Mouse (Mus musculus) spleen, postnatal 4 days (tissue): ENCODE measurements around the gene Zbp1.

Experiments
- DNase-seq, 2 experiments: peaks; one replicate each; pipeline ENCODE4 v3.0.0; 2022; ENCODE audit warnings: low spot score in 2 of 2

Zbp1 gene

DNA sequence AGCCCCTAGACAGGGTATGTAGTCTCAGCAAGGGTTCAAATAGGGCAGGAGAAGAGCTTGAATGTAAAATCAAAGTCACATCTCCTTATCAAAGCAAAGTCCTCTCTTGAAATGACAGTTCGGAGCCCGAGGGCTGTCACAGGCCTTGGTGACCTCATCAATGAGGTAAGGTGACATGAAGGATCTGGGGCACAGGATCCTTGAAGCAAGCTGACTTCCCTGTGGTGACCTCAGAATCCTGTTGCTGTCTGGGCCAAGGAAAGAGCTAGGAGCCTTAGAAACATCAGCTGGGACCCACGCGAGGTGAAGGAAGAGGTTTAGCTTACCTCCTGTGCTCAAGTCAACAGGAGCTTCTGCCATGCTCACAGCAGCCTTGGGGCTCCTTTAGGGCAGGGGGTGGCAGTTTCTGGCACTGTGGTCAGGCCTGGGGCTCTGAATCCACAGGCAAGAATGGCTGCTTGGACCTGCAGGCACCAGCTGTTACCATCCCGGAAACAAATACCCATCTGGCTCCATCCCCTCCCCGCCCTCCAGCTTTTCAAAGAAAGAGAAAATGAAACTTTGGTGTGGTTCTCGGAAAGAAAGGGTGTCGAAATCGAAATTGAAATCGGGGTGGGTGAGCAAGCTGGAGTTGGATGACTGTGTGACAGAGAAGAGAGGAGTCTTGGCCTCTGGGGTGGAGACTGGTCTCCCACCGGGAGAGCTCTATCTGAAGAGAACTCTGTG is at the start of gene Zbp1:
Zbp1 (minus strand) TSS at position 508 of the 726 bp plus-strand sequence.
- peak in 1 of 2 experiments; percentile 58 for DNase-seq

DNA sequence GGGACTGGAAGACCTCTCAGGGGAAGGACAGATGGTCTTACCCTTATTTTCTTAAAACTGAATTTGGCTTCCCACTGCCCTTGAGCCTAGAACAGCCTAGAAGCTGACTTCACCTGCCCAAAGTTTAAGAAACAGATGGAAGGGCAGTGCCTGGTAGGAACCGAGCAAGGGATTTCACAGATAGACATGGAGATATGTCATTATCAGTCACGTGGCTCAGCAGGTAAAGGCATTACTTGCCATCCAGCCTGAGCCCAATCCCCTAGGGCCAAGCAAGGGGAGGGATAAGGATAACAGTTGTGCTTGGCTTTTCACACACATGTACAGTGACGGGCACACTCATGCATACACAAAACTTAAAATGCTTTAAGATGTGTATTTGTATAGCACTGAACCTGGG is 48.8 kb upstream of the Zbp1 start:
- no peak for DNase-seq

DNA sequence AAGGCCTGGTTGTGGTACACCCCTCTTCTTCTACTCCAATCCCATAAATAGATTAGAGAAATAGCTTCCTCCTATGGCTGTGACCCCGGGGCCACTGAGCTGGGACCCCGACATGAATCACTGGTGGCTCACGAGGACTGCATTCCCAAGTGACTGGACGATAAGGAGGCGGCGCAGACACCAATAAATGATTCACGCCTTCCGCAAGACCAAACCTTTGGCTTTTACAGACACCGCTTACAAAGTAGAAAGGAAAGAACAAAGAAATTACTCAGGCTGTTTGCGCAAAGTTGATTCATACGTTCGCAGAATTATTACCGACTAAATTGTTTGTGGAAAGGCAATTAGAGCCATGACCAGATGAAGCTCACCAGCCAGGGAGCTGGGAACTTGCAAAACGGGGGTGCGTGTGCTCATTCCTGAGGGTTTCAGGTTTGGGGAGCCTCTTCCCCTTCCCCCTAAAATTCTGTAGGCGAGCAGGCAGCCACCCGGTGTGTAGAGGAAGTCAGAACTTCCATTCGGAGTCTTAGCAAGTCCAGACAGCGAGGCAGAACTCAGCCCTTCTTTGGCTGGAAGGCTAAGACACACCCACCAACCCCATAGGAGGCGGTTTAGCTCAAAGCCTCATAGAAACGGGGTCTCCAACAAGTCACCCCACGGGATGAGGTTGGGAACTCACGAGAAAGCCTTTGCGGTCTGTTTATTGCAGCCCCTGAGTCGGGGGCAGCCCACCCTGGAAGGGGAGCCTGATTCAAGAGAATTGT is 47.8 kb upstream of the Zbp1 start:
- DNase-seq = no peak

DNA sequence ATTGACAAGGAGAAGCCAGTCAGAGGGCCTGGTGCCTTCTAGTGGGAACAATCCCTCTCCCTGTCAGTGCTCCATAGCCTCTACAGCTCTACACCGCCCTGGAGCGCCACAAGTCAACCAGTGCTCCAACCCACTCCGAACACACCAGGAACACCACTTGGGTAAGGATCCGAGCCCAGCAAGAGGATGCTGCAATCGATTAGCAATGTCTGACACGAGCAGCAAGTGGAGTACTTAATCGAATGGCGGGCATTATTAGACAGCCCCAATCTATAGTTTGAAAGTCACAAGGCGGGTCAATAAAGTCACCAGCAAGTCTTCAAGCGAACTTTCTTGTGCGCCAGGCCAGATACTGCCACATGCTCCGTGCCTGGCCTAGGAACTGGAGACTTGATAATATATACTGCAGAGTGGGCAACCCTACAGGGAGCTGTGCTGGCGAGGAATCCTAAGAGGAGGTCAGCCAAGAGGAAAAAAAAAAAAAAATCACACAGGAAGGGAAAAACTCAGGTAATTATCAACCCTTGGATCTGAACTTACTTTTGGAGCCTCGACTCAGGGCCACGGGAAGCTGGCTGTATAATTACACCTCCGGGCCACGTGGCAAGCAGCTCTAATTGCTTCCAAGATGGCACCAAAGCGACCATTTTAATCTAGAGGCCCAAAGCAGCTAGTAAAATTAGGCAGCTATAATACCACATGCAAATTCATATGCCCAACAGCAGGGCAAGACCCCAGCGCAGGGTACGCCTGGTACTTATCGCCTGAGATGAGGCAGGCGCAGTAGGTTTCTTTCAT is 46.9 kb upstream of the Zbp1 start:
- no peak for DNase-seq

DNA sequence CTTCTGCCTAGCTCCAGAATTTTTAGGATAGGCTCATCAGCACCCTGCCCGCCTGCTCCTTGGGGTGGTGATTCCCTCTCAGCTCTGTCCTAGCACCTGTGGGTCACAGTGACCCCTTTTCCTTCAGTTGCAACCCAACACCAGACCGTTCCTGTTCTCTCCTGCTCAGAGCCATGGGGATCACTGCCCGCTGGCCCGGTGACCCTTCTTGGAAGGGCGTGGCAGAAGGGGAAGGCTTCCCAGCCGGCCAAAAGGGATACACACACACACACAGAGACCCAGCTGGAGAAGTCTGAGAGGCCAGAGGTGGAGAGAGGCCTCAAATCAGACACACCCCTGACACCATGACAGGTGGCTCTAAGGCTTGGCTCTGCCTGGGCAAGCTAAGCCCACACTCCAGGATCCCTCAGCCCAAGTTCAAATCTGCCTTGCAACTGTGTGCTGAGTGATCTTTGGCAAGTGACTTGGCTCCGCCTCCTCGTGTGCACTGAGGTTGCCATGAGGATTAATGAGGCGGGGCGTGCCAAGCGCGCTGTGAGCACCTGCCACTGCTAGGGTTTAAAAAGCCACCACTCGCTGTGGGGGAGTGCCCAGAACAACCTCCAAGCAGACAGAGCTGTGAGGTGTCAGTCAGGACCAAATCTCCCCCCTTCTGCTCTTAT is 45.9 kb upstream of the Zbp1 start:
- DNase-seq = peak in 1 of 2 experiments; percentile 29

DNA sequence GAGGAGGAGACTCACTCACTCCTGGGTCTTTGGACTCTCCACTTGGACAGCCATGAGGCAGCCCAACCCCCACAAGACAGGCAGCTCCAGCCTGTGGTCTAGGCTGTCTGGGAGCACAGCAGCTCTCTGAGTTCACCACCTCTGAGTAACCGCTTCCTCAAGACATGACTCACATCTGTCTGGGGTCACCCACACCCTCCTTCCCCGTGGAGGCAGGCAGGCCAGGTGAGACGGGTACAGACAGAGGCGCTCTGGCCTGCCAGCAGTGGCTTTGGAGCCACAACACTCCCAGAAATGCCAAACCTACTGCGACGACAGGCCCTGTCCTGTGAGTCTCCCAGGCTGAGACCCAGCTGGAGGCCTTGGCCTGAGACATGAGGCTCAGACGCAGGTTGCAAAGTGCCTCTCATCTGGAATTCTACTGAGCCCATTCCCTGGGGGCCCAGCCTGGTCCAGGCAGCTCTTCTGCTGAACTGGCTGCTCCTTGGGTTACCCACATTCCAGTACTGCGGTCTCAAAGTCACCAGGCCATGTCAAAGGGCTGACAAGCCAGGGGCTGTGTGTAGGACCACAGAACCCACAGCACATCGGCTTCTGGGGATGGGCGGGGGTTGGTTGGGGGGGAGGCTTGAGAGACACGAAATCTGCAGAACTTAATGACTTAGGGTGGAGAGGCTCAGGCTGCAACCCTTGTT is 45.1 kb upstream of the Zbp1 start:
- no peak for DNase-seq

DNA sequence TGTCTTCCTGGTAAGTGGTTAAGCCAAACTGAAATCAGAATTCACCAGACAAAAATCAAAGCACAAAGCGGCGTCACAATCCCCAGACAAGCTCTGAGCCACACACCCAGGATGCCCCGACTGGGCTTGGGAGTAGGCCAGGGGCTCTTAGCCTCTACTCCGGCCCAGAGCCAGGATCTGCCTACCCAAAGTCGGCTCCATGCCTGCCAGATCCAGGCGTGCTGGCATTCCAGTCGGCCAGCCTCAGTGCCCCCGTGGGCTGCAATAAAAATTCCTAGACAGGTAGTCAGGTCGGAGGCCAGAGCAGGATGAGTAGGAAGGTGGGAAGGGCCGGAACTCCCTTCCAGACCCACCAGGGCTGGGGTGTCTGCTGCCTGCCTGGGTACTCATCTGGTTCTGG is 42.8 kb upstream of the Zbp1 start:
- no peak for DNase-seq

DNA sequence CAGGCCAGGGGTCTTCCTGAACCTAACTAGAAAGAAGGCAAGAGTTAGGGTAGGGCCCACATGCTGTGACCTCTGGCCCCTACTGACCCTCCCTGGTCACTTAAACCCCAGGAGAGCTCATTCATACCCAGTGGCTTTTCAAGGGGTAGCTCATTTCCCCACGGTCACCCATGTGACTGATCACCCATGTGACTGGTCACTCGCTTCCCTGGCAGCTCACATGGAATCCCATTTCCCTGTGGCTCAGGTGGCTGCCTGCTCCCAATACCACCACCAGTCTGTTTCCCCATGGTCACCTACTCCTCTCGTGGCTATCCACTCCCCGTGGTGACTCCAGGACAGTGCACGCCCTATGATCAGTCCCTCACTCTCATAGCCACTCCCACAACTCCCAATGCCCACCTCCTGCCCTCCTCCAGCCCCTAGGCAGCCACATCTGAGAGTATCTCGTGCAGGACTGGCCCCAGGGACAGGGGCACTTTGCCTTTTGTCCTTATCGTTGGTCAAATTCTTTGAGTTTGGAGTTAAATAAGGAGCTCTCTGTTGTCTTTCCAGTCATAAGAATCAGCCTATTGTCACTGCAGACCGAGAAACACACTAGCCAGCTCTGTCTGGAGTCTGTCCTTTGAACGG is 39.9 kb upstream of the Zbp1 start:
- DNase-seq = no peak

DNA sequence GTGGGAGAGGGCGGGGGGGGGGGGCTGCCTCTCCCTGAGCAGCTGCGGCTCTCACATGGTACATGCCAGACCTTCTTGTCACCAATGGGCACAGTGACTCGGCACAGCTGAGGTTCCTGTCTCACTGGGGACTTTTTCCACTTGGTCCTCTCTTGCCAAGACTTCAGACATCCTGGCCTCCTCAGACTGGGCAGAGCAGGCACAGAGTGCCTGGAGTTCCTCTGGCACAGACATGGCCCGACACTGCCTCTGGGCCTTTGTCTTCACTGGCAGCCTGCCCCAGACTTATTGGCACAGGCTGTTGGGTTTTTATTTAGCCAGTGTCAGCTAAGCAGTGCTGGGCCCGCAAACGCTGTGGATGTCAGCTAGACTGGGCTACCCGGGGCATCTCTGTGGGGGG is 38.9 kb upstream of the Zbp1 start:
- no peak for DNase-seq

DNA sequence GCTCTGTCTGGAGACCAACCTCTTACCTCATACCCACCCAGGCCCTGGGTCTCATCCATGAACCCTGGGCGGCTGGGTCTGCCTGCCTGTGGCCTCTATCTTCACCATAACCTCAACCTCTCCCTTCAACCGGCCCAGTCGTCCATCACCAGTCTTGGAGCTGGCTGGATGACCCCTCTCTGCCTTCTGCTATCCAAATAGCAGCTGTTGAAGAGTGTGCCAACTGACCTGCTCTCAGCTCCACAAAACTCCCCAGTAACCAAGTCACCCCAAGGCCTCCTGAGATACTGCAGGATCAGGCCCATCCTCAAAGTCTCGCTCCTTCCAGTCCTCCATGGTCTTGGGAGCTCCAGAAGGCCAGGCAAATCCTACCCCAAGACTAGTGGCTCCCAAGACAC is 37.8 kb upstream of the Zbp1 start:
- no peak for DNase-seq

DNA sequence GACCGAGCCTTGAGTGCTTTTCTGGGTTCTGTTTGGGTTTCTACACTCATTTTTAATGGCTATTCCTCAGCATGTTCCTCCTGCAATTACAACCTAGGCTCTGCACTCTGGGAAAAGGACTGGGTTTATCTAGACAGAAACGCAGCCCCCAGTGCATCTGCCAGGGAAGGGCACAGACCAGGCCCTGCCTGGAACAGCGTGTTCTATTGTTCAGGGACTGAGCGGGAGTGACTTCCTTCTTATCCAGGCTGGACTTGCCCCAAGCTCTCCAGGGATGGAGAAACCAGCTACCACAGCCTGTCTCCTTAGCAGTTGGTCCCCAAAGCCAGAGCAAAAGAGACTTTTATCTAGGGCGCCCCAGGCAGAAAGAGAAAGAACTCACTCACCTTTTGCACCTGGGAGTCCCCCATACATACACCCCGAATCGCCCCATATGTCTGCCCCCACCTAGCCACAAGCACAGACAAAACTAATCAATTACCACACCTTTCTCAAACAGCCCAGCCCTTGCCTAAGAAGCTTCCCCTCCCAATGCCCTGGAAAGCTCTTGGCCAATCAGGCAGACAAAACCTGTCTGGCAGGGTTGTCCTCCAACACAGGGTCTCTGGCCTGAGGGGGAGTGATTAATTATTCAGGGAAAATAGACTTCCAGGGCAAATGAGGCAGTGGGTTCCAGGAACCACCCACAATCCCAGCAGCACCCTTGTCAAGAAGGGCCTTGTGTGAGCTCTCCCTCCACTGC is 37.3 kb upstream of the Zbp1 start:
- no peak for DNase-seq

DNA sequence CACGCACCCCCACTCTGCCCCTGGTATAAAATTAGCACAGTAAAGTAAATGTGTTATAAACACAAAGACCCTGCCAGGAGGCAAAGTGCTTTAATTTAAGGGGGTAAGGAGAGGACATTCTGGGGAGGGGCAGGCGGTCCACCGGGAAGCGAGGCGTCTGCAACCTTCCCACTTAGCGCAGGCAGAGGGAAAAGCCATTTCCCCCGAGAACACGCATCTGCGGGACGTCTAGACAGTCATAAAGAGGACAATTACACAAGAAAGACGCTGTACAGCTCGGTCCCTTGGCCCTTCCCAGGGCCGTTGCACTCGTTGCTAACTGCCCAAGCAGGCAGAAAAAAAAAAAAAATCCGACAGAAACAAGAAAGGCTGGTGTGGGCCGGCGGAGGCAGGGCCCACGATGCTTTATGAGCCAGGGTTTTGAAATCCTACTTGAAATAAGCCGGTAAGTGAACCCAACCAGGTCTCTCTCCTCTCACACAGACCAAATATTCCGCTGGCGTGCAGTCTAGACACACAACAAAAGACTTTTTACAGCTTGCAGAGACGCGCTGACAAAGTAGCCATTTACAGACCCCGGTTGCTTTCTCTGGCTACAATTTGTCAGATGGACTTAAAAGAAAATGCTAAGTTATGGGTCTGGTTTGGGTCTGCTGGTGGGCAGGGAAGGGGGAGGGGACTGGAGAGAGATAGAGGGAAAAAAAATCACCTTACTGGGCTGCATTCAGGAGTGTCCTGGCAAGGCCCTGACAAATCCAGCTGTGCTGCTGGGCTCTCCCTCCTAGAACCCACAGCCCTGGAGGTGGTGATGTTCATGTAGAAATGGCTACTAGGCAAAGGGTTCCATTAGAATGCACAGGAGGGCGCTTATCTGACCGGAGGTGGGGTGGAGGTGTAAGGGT is 35.3 kb upstream of the Zbp1 start:
- no peak for DNase-seq

DNA sequence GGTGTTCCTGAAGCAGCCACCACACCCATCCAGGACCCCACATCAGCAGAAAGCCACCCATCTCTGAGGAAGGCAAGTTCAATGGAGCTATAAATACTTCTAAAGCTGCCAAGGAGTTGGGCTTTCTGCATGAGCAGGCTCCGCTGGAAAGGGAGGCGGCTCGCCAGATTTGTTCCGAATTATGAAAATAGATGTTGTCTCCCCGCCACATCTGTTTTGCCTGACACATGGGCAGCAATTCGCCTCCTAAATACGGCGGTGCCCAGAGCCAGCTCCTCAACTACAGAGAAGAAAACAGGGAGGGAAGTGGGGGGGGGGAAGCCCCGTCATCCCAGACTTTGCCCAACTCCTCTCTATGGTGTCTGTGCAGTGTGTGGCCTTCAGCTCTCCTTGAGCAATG is 33.0 kb upstream of the Zbp1 start:
- no peak for DNase-seq

DNA sequence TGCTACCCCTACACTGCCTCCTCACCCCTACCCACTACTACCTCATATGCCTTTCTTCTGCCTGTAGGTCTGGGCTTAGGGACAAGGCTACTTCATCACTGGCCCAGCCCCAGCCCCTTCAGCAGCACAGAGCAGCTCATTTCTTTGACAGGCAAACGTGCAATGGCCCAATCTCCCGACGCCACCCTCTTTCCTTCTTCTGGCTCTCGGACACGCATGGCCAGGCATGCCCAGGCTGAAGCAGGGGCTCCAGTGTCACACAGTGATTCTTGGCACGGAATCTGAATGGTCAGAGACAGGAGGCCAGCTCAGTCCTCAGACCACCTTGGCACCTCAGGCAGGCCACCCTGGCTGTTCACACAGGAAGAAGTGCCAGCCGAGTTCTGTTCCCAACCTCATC is 32.4 kb upstream of the Zbp1 start:
- no peak for DNase-seq

DNA sequence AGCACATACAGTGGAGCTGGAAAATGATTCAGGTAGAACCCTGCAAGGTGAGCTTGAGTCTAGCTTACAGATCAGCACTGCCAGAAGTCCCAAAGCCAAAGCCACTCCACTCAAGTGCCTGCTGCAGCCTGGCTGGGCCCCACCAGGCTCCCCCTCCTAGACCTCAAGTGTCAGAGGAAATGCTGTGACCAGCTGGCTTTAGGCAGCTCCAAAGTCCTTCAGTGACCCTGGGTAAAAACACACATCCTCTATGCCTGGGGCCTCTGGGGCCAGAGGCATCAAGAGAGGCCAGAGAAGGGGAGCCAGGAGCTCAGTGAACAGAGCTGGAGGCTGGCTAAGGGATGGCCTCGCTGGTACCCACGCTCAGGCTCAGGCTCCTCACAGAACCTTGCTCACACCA is 31.7 kb upstream of the Zbp1 start:
- no peak for DNase-seq

DNA sequence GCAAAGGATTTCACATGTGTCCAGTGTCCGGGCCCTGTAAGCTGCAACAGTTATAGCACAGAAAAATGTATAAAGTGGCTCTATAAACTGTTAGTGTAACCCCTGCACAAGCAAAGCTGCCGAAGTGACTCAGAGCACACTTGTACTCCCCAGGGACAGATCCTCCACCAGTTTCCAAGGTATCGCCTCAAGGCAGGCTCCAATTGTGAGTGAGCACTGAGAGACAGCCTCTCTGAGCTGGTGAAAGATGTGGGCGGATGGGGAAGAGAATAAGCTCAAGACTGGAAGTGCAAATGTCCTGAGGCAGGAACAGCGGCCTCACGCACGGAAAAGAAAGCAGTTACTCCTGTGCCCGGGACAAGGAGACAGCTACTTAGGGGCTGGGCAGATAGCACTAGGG is 31.2 kb upstream of the Zbp1 start:
- DNase-seq = no peak

DNA sequence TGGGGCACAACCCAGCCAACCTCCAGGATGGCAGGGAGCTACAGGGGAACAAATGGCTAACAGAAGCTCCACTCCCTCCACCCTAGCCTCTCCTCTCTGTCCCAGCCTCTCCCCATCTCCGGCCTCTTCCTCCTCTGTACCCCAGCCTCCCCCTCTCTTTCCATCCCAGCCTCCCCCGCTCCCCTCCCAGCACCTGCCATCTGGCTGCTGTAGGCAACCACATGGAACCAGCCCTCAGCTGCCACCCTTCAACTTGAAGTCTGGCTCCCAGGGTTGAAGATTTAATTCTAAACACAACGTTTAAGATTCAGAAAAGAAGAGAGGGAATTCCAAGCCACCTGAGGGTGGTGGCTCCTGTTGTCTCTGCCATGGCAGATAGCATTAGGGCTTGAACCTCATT is 30.7 kb upstream of the Zbp1 start:
- DNase-seq = no peak

DNA sequence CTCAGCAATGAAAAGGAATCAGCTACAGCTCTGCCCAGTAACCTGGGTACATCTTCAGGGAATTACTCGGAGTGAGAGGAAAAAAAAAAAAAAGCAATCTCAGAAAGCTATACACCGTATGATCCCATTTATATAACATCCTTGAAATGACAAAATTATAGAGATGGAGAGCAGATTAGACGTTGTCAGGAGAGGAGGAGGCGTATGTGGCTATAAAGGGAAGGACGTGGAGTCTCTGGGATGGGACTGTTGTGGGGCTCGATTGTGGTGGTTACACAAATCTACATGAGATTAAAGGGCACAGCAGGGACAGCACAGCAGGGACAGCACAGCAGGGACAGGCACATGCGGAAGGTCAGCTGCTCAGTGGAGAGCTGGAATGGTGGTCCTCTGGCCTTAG is 30.1 kb upstream of the Zbp1 start:
- no peak for DNase-seq

DNA sequence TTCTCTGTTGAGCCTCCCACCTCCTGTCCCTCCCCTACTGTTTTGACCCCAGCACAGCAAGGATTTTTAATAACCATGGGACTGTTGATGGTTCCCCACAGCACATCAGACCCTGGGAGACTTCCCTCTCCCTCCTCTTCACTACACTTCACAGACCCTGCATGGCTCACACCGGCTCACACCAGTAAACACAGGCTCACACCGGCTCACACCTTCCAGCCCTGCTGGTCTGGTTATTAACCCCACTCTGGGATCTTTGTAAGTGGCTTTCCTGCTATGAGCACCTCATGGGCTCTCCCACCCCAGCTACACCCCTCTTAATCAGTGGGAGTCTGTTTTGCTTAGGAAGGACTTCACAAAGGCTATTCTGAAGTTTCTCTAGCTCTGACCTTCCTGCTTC is 29.2 kb upstream of the Zbp1 start:
- DNase-seq = no peak
